Mouse (Mus musculus) small intestine, adult 2 months (tissue): ENCODE measurements around the gene Cstf1.

Experiments
- CTCF ChIP-seq: fragments of 200-500 bp; IDR thresholded peaks from 2 replicates; pipeline ENCODE4 v1.5.1; 2012; ENCODE audit warnings: low read depth, mild to moderate bottlenecking, control low read depth, inconsistent platforms, low read length, moderate library complexity, mixed read lengths; ENCODE audit not compliant: insufficient replicate concordance, insufficient read length; ENCODE audit errors: extremely low read depth
- POLR2A ChIP-seq: fragments of 200-500 bp; IDR thresholded peaks from 2 replicates; pipeline ENCODE4 v1.6.1; 2012; ENCODE audit warnings: low read depth, mild to moderate bottlenecking, control low read depth, inconsistent platforms, low read length, moderate library complexity

- TF ChIP-seq CTCF (no peak), POLR2A (no peak)
These were observed 45.7 kb downstream of the Cstf1 start for GRCm38 (mm10) chr2:172416218-172416617.
